Mouse (Mus musculus) myocyte (in vitro differentiated cells): ENCODE measurements at regions not wholly inside any gene's neighbourhood (a gene's known extent, or its start where the extent isn't known, plus 50 kb on each side); places are given as distances from the start of the nearest gene placed in this dataset.

Experiments used
- MAX ChIP-seq: IDR thresholded peaks from one replicate; pipeline ENCODE4 v1.6.1; 2011; ENCODE audit warnings: low read depth, mild to moderate bottlenecking, control low read depth
- MYOD1 ChIP-seq, 3 experiments: IDR thresholded peaks; one replicate each; pipeline ENCODE4 v1.6.1; 2011; ENCODE audit warnings: control low read depth in 2 of 3, low read depth in 2 of 3, mild to moderate bottlenecking in 2 of 3, moderate library complexity in 1 of 3; ENCODE audit not compliant: insufficient read length in 2 of 3, control insufficient read depth in 1 of 3
- POLR2A ChIP-seq: IDR thresholded peaks from one replicate; pipeline ENCODE4 v1.6.1; 2011; ENCODE audit warnings: low read depth, mild to moderate bottlenecking, control low read depth, moderate library complexity; ENCODE audit not compliant: insufficient read length

DNA sequence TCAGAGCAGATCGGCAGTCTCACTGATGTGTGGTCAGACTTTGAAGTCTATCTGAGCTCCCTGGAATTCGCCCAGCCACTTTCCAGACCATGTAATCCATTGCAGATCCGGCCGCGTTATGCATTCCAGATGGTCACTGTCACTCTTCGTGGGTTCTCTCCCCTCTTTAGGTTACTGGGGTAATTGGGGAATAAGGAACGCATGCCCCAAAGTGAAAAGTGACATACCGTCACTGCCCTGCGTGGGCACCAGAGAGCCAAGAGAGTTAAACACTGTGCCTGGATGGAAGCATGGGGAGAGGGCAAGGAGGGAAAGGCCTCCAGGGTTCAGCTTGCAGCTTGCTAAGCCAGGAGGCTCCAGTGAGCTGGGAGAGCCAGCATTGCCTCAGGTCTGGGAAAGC lies 108.0 kb downstream of the Gas1 start:
- no peak for TF ChIP-seq MAX
- TF ChIP-seq POLR2A, result no peak
- TF ChIP-seq MYOD1 (IDR thresholded peaks at IDR 0.05; ENCODE audit: control insufficient read depth in 1 of 3, insufficient read length in 2 of 3, low read depth in 2 of 3), result peak in 2 of 3 experiments; percentile 40 to 66
